Mouse (Mus musculus) gastrocnemius, postnatal 36 days (tissue): Measurements from ENCODE around the gene Fem1a. TPM values are rescaled to one million over a fixed set of nuclear protein-coding genes. Genes with fewer than 3 reads are reported as not detected.
A peak's percentile ranks its signal among the peaks of the same experiment; 100 is the strongest.

ENCODE experiments used
- DNase-seq, 2 experiments: peaks; one replicate each; pipeline ENCODE4 v3.0.0; 2022
- intact Hi-C: fragments of 180-260 bp; cut with DNase I; formaldehyde crosslinking; loops from one replicate; pipeline ENCODE4 v1.15.1; 2025
- microRNA-seq, 2 experiments: library from miRNA; unstranded; fragments of <30 nt; microRNA quantifications; one replicate each; pipeline ENCODE4 v1.2.0; 2021
- total RNA-seq, 2 experiments: library from RNA; stranded (reverse); gene quantifications; 2 replicates each; pipeline ENCODE4 v1.2.3; 2021

Fem1a gene
- total RNA-seq, 2 experiments from 2014 or later: 152 TPM

GRCm38 (mm10) chr17:56294241-56294640 is 37.6 kb downstream of the Fem1a start:
- no peak for DNase-seq
- intact Hi-C loops: no loop called here

GRCm38 (mm10) chr17:56296201-56296600 is 39.6 kb downstream of the Fem1a start:
- no peak for DNase-seq
- intact Hi-C loops: loop anchor here (5.0 kb wide), 1 partner anchor 46 kb away; no protein-coding TSS in a partner anchor

- DNase-seq: no peak
- intact Hi-C loops: loop anchor here (5.0 kb wide), 1 partner anchor 44 kb away; no protein-coding TSS in a partner anchor
These were observed 41.6 kb downstream of the Fem1a start for GRCm38 (mm10) chr17:56298238-56298637.

DNA sequence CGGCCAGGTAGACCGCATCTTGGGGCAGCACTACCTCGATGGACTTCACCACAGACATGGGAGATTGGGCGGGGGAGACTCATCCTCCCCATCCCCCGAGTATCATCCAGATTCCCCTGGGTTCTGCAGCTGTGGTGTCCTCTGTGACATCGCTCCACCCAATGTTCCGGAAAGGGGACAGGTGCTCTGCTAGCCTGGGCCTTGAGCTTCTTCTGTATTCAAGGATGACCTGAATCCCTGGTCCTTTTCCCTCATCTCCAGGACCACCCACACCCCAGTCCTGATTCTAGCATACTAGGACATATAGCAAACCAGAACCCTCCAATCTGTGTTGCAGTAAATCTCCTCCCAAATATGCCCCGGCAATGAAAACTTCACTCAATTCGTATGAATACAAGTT is 43.6 kb downstream of the Fem1a start, which contains the start of gene Arrdc5:
Gene Arrdc5 (minus strand): TSS at position 101 of the 400 bp plus-strand sequence.
- no peak for DNase-seq
- intact Hi-C loops: no loop called here

DNA sequence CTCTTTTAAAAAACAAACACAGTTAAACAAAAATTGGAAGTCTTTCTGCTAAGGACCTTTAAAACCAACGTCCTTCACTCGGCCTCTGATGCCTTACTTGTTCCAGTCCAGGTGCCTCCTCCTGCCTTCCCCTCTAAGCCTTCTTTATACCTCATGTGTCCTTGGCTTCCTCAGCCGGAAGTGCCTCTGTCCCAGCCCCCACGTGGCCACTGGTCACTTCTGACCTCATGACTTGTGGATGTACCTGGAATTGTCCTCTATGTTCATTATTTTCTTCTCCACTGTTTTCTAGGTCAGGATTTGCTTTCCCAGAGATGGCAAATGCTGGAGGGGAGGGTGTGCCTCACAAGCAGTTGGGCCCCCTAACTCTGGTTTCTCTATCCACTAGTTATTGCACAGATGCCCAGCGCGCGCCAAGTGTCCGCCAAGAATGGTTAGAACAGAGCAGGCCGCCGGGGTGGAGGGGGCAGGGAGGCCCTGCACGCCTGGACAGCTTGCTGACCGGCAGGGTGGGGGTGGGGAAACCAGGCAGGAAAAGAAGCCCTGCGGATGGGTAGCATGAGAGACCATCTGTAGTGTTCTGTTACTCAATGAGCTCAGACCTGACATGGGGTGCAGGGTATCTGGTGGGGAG is 45.9 kb downstream of the Fem1a start:
- DNase-seq: no peak

DNA sequence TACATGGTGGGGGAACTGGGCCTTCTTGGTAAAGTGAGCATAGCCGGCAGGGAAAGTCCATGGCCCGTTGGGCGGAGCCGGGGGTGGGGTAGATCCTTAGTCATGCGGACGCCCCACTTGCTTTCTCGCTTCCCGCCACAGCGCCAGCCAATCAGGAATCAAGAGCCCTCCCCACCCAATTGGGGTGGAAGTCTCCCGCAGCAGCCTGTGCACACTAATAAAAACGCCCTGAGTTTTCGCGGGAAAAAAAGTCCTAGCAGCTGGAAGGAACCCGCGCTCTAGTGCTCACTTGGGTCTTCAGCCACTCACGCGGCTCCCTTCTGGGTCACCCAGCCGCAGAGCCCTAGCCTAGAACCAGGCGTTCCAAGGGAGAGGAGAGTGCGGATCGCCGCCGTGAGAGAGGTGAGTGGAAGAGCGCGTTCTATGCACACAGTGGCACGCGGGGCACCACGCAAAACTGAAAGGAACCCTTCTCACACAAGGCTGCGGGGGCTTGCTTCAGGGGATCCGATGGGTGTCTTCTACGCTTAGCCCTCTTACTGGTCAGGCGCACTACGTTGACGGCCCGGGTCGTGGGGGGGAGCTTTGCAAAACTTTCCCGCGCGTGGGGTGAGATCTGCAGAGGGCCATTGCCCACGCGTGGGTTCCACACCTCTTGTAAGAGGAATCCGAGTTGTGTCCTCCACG is 46.7 kb downstream of the Fem1a start, which contains the start of gene Uhrf1:
Gene Uhrf1 (plus strand): TSS at position 162 of the 687 bp plus-strand sequence.
- intact Hi-C loops: no loop called here
- DNase-seq: peak; percentile 46 to 72

More for the DNA sequence above, 45.9 kb downstream of the Fem1a start:
- intact Hi-C loops: no loop called here

DNA sequence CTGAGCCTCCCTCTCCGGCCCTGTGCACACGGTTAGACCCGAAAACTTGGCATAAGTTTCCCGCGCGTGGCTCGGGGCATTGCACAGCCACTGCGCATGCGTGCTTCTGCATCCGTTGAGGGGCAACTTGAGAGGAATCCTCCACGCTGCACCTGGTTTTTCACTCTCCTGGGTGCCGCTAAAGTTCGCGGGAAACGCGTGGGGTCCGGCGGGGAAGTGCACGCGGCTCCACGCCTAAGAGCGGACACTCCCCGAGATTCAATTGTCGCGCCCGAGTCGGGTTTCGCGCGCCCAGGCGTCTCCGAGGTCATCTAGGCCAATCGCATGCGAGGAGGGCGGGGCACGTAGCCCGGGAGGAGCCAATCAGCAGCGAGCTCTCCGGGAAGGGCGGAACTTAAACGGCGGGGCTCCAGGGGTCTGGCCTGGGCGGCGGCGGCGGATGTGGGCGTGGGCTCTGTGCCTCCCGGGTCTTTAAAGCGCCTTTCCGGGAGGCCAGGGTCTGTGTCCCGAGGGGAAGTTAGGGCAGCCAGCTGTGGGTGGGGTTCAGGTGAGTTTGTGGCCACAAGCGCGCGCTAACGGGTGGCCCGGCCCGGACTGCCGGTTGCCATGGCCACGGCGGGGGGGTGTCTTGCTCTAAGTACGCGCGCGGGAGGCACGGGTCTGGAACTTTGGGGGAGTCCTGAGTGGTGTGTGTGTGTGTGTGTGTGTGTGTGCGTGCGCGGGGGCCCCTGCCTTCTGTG is 47.4 kb downstream of the Fem1a start:
- DNase-seq: peak; percentile 93 to 95
- intact Hi-C loops: no loop called here

DNA sequence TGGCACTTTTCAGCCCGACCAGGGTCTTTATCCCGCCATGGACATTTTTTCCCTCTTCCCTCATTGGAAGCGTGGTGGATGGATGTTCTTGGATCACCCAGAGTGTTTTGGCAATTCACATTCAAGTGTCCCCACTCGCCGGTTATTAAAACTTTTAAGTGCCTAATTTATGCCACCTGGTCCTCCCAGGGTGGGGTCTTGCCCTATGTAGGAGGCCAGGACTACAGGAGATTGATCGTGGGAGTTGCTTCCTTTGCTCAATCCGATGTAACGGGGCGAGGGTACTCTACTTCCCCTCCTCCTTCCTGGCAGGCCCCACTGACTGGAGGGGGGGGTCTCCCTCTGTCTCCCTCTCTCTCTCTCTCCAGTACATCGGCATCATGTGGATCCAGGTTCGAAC is 48.1 kb downstream of the Fem1a start:
- no peak for DNase-seq
- intact Hi-C loops: loop anchor here (5.0 kb wide), 1 partner anchor 97 kb away; no protein-coding TSS in a partner anchor

DNA sequence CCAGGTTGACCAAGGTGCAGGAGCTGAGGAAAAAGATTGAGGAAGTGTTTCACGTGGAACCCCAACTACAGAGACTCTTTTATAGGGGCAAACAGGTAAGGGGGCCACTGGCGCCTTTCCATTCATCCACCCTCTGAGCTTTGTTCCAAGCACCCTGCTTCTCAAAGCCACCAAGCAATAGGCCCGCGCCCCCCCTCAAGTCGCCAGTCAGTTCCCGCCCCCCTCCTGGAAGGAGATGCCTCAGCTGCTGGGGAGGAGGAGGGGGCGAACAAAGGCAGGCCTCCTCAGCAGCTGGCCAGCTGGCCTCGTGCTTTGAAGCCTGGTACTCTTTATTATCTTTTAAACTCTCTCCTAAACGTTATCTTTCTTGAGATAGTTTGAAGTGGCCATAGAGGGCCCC is 48.5 kb downstream of the Fem1a start:
- intact Hi-C loops: loop anchor here (5.0 kb wide), 1 partner anchor 98 kb away; no protein-coding TSS in a partner anchor
- DNase-seq: no peak

DNA sequence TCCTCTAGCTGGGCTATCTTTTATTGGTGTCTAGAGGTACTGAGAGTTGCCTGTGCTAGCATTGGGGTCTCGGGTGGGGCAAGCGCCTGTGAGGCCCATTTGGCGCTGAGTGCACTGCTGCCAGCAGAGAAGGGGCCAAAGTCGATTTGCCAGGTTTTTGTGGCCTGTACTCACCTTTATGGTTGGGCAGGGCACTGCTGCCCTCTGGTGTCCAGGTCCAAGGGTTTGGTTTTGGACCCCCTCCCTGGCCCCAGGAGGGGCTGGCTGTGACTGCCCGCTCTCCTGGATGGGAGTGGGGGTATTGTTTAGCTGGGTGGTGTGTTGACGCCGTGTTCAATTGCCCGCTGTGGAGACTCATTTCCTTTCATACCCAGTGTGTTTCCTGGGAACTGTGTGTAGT is 49.2 kb downstream of the Fem1a start:
- no peak for DNase-seq
- intact Hi-C loops: loop anchor here (5.0 kb wide), 1 partner anchor 99 kb away; no protein-coding TSS in a partner anchor

DNA sequence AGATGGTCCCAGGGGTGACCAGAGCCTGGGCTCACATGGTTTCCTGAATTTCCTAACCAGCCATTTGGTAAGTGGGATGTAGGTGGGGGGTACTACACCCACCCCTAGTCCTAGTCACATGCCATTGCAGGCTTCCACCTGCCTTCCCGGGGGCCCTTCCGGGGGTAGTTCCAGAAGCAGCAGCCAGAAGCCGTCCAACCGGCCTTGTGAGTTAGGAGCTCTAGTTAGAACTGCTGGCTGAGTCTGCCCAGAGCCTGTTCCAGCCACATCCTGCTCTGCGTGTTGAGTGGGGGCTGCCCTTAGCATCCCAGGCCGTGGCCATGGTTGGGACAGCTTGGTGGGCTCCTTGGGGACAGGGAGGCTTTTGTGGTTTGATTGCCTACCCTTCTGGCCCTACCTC is 51.5 kb downstream of the Fem1a start:
- DNase-seq: no peak

GRCm38 (mm10) chr17:56309191-56309945 is 52.8 kb downstream of the Fem1a start:
- intact Hi-C loops: loop anchor here (5.0 kb wide), 1 partner anchor 102 kb away; no protein-coding TSS in a partner anchor

More for the DNA sequence above, 51.5 kb downstream of the Fem1a start:
- intact Hi-C loops: loop anchor here (5.0 kb wide), 1 partner anchor 101 kb away; no protein-coding TSS in a partner anchor

More at GRCm38 (mm10) chr17:56309191-56309945, 52.8 kb downstream of the Fem1a start:
- no peak for DNase-seq

Small RNA genes within 50 kb of the gene (microRNA-seq; reads per million reads assigned to microRNA genes)
- 5.7 to 10.4 reads per million in 2 experiments for gene Mir7b

Other genes starting within 250 kb of the Fem1a start
- gene Sh3gl1, start 220.2 kb upstream of the Fem1a start, total RNA-seq: 10 to 100 TPM in 1 of 2 experiments, 1 to 10 TPM in 1; 9.9 to 10.6 TPM
- gene Chaf1a, start 216.4 kb upstream of the Fem1a start, total RNA-seq: 1 to 10 TPM; 1.3 to 1.4 TPM
- 10 to 100 TPM; 47.7 to 50.9 TPM for gene Ubxn6, start 181.8 kb upstream of the Fem1a start, total RNA-seq
- 10 to 100 TPM; 20.2 to 26.5 TPM for gene Hdgfl2, start 177.2 kb upstream of the Fem1a start, total RNA-seq
- 100 to 1,000 TPM; 242 to 290 TPM for gene Plin4, start 147.0 kb upstream of the Fem1a start, total RNA-seq
- 10 to 100 TPM; 26.5 to 43.5 TPM for gene Plin5, start 139.2 kb upstream of the Fem1a start, total RNA-seq
- gene Lrg1, start 134.8 kb upstream of the Fem1a start, total RNA-seq: 10 to 100 TPM; 14.9 to 15.7 TPM
- gene Sema6b, start 116.5 kb upstream of the Fem1a start, total RNA-seq: 1 to 10 TPM; 2.8 to 2.9 TPM
- under 1 TPM; 0.41 to 0.64 TPM for gene Tnfaip8l1, start 94.3 kb upstream of the Fem1a start, total RNA-seq
- 10 to 100 TPM; 16.9 to 17.6 TPM for gene Mydgf, start 72.9 kb upstream of the Fem1a start, total RNA-seq
- 10 to 100 TPM; 31.6 to 32.2 TPM for gene Dpp9, start 37.9 kb upstream of the Fem1a start, total RNA-seq
- 1 to 10 TPM; 2.0 to 3.2 TPM for gene Ticam1, start 20.0 kb downstream of the Fem1a start, total RNA-seq
- 10 to 100 TPM; 44.4 to 45.7 TPM for gene Plin3, start 36.1 kb downstream of the Fem1a start, total RNA-seq
- not detected for gene Arrdc5, start 43.5 kb downstream of the Fem1a start, total RNA-seq
- gene Uhrf1, start 46.5 kb downstream of the Fem1a start, total RNA-seq: 1 to 10 TPM; 1.4 to 3.0 TPM
- 10 to 100 TPM; 26.0 to 29.8 TPM for gene Kdm4b, start 69.3 kb downstream of the Fem1a start, total RNA-seq
- gene Ptprs, start 219.7 kb downstream of the Fem1a start, total RNA-seq: 10 to 100 TPM; 35.0 to 45.6 TPM